In the genomic region with DNA sequence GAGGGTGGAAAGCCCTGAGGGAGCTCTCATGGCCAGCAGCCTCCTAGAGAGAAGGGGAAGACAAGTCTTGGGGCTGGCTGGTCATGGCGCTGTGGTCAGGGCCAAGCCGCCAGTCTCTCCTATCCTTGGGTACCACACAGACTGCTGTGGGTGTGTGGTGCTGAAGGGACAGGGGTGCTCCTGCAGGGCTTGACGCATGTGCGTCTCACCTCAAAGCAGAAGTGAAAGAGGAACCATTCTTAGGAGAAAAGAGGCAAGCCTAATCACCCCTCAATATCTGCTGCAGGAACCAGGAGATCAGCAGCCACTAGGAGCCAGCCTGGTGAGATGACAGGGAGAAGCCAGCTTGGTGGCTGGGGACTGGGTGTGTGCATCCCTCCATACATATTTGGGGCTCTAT, we compare ENCODE assay signal across 10 mouse cellular contexts. TPM values are rescaled to one million over a fixed set of nuclear protein-coding genes. Genes with fewer than 3 reads are reported as not detected.
DNase-seq lines count a peak whose midpoint lies in the region; ATAC-seq and TF ChIP-seq lines count a peak whose summit lies in the region.
"Had no signal": no experiment of that assay in that cellular context is flagged by ENCODE, and none has a peak within 500 bp of the region (broad histone marks: within the 10 kb centered on the region; RNA-seq: fewer than 3 reads in every experiment).

No protein-coding gene starts in this region.

- H3K4me2 ChIP-seq in hindbrain, postnatal 0 days (ENCODE audit: low read depth, low read length): no peak overlapping the region
- no peak overlapping the region for H3K4me2 ChIP-seq in hindbrain, embryonic 11.5 days (replicated peaks; ENCODE audit: low read depth, low read length)
- H3K4me2 ChIP-seq in intestine, embryonic 16.5 days (ENCODE audit: low read depth, low read length): no peak overlapping the region
- H3K4me2 ChIP-seq: forebrain, embryonic 15.5 days had no signal

- no peak for ATAC-seq in hindbrain, postnatal 0 days
- no peak for ATAC-seq in hindbrain, embryonic 11.5 days (ENCODE audit: low FRiP score)
- ATAC-seq in common myeloid progenitor, adult 5-6 weeks (replicated peaks; ENCODE audit: low read depth, poor library complexity, severe bottlenecking): peak; percentile 99
- no peak for ATAC-seq in intestine, embryonic 16.5 days
- ATAC-seq: forebrain, embryonic 15.5 days had no signal

- 58% methylated on average over 4 of the region's 4 CpGs for WGBS in hindbrain, postnatal 0 days
- WGBS in hindbrain, embryonic 11.5 days: 57% methylated on average over 4 of the region's 4 CpGs
- whole genome bisulfite sequencing in intestine, embryonic 16.5 days: 51% methylated on average over 4 of the region's 4 CpGs

- no peak overlapping the region for H3K9ac ChIP-seq in hindbrain, postnatal 0 days (replicated peaks; ENCODE audit: low read length)
- H3K9ac ChIP-seq in hindbrain, embryonic 11.5 days (ENCODE audit: low read depth, low read length): no peak overlapping the region
- no peak overlapping the region for H3K9ac ChIP-seq in intestine, embryonic 16.5 days (ENCODE audit: low read depth, low read length)
- H3K9ac ChIP-seq: forebrain, embryonic 15.5 days had no signal

- DNase-seq in hindbrain, postnatal 0 days (ENCODE audit: low spot score): no peak
- DNase-seq in hindbrain, embryonic 11.5 days (ENCODE audit: low spot score): no peak
- peak; percentile 81 for DNase-seq in 416B (ENCODE audit: low read depth)
- no peak for DNase-seq in cerebellum, postnatal 10 days
- DNase-seq in urinary bladder, adult 2 months (ENCODE audit: low spot score): no peak

- H3K4me3 ChIP-seq in hindbrain, postnatal 0 days (ENCODE audit: low read length): no peak overlapping the region
- H3K4me3 ChIP-seq in hindbrain, embryonic 11.5 days (ENCODE audit: low read depth, low read length): no peak overlapping the region
- peak overlapping the region; percentile 29 for H3K4me3 ChIP-seq in megakaryocyte, embryonic 14.5 days (replicated peaks)
- H3K4me3 ChIP-seq in intestine, embryonic 16.5 days (ENCODE audit: low read length): no peak overlapping the region
- H3K4me3 ChIP-seq: forebrain, embryonic 15.5 days had no signal

- TF ChIP-seq CTCF in hindbrain, postnatal 0 days (IDR thresholded peaks at IDR 0.05; ENCODE audit: low read depth): no peak

- H3K9me3 ChIP-seq in hindbrain, postnatal 0 days (ENCODE audit: low read length): no peaks in the 10 kb centered on the region
- H3K9me3 ChIP-seq in hindbrain, embryonic 11.5 days (ENCODE audit: control insufficient read depth, low read length): no peaks in the 10 kb centered on the region
- H3K9me3 ChIP-seq in megakaryocyte, embryonic 14.5 days: no peaks in the 10 kb centered on the region; the same call in 1 of the 2 replicates
- H3K9me3 ChIP-seq in intestine, embryonic 16.5 days (ENCODE audit: control insufficient read depth, low read length): no peaks in the 10 kb centered on the region
- H3K9me3 ChIP-seq: forebrain, embryonic 15.5 days had no signal

- H3K4me1 ChIP-seq in hindbrain, postnatal 0 days (ENCODE audit: insufficient read depth, low read length): peaks cover 10% of the 10 kb centered on the region; the same call in 1 of the 2 replicates
- H3K4me1 ChIP-seq in hindbrain, embryonic 11.5 days (replicated peaks; ENCODE audit: control insufficient read depth, insufficient read depth, low read length): no peaks in the 10 kb centered on the region
- peaks cover 57% of the 10 kb centered on the region for H3K4me1 ChIP-seq in megakaryocyte, embryonic 14.5 days
- 0 out of 2 replicates have a peak, but pooled peaks cover 3% of the 10 kb centered on the region for H3K4me1 ChIP-seq in intestine, embryonic 16.5 days (ENCODE audit: control insufficient read depth, insufficient read depth, low read length)

- no peaks in the 10 kb centered on the region for H3K36me3 ChIP-seq in hindbrain, postnatal 0 days (ENCODE audit: insufficient read depth, low read length)
- H3K36me3 ChIP-seq in hindbrain, embryonic 11.5 days (ENCODE audit: control insufficient read depth, insufficient read depth, low read length): no peaks in the 10 kb centered on the region
- H3K36me3 ChIP-seq in megakaryocyte, embryonic 14.5 days (replicated peaks; ENCODE audit: low read length): no peaks in the 10 kb centered on the region
- no peaks in the 10 kb centered on the region for H3K36me3 ChIP-seq in intestine, embryonic 16.5 days (ENCODE audit: control insufficient read depth, insufficient read depth, low read length)
- H3K36me3 ChIP-seq: forebrain, embryonic 15.5 days had no signal

- 0 out of 2 replicates have a peak overlapping the region, but pooled peaks have one; percentile 64 for H3K27ac ChIP-seq in hindbrain, postnatal 0 days
- no peak overlapping the region for H3K27ac ChIP-seq in hindbrain, embryonic 11.5 days (ENCODE audit: low read depth, low read length)
- H3K27ac ChIP-seq in intestine, embryonic 16.5 days (ENCODE audit: low read length): no peak overlapping the region
- H3K27ac ChIP-seq: kidney, postnatal 0 days had no signal

- no peaks in the 10 kb centered on the region for H3K27me3 ChIP-seq in hindbrain, postnatal 0 days (ENCODE audit: insufficient read depth, low read length)
- no peaks in the 10 kb centered on the region for H3K27me3 ChIP-seq in hindbrain, embryonic 11.5 days (ENCODE audit: control insufficient read depth, insufficient read depth, low read length)
- peaks cover 54% of the 10 kb centered on the region for H3K27me3 ChIP-seq in megakaryocyte, embryonic 14.5 days (replicated peaks)
- H3K27me3 ChIP-seq in intestine, embryonic 16.5 days (replicated peaks; ENCODE audit: control insufficient read depth, insufficient read depth, low read length): no peaks in the 10 kb centered on the region
- H3K27me3 ChIP-seq: forebrain, embryonic 15.5 days had no signal

RNA-seq across cellular contexts. Expression of gene Ywhah, which starts 20.9 kb away (rescaled TPM):
- 559 and 659 TPM in 2 replicates for total RNA-seq in hindbrain, postnatal 0 days (2014; rRNA removed)
- 935 and 978 TPM in 2 replicates for polyA plus RNA-seq in hindbrain, postnatal 0 days (2015; fragmentation: Nextera tagmentation; extraction: Ambion mirVana)
- polyA plus RNA-seq in hindbrain, embryonic 11.5 days (2014; fragmentation: Nextera tagmentation; extraction: Ambion mirVana): 473 and 505 TPM in 2 replicates
- total RNA-seq in common myeloid progenitor, adult 5-6 weeks (2017): 145 and 156 TPM in 2 replicates
- 92.7 and 241 TPM in 2 replicates for polyA plus RNA-seq in megakaryocyte, embryonic 14.5 days (2012; ENCODE audit: insufficient read depth, low replicate concordance)
- polyA plus RNA-seq in intestine, embryonic 16.5 days (2015; fragmentation: Nextera tagmentation; extraction: Ambion mirVana): 408 and 430 TPM in 2 replicates
- polyA plus RNA-seq in urinary bladder, adult 2 months (2012; rRNA removed): 211 and 229 TPM in 2 replicates
